Mouse (Mus musculus): ENCODE results near the gene Camk1g. TPM values are rescaled to one million over a fixed set of nuclear protein-coding genes. Genes with fewer than 3 reads are reported as not detected.

Camk1g gene
- under 1 TPM in 1 of 2 experiments, not detected in 1; 0.13 TPM for total RNA-seq (2021)
- long read RNA-seq, experiment 1 = 0 reads
- long read RNA-seq, experiment 2, partial matches to known transcripts = 0 of 2 reads
- long read RNA-seq, experiment 2, other reads (novel, unspliced or antisense) = 2 of 2 reads

- no peak for DNase-seq
- intact Hi-C loops (cut with DNase I) = no loop called here
Observed at GRCm38 (mm10) chr1:193370096-193370495, at the start of gene Camk1g. Gene Camk1g, minus strand, starts transcription at chr1:193370298.

DNA sequence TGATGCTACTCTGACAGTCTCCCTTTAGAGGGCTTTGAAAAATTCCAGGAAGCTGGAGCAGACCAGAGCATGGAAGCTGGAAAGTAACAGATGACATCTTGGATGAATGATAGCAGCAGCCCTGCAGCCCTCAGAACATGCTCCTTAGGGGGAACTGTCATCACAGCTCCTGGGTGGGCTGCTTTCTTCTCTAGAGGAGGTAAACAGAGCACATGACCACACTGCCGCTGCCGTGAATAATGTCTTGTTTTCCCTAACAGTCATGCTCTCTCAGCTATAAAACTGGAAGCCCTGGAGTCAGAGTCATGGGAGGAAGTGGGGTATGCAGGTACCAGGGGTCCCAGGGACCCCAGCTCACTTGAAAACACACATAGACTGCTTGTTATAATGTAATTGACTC is 49.1 kb upstream of the Camk1g start:
- no peak for DNase-seq
- intact Hi-C loops (cut with DNase I) = no loop called here

GRCm38 (mm10) chr1:193418656-193419055 is 48.6 kb upstream of the Camk1g start:
- intact Hi-C loops (cut with DNase I) = no loop called here
- no peak for DNase-seq

DNA sequence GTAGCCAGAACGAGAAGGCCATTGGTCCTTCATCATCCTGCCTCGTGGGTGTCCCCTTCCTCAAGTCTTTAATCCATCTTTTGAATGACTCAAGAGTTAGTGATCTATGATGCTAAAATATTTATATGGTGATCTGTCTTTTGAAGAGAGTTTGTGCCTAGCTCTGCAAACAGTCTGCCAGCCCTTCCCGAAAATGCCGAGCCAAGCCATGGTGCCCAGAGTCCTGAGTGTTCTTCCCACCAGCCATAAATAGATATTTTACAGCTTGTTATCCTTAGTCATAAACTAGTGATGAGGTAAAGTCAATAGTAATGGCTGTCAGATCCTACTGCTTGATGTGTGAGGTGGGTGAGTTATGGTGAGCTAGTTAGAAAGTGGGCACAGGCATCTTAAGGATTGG is 44.0 kb upstream of the Camk1g start:
- intact Hi-C loops (cut with DNase I) = no loop called here
- DNase-seq = no peak

- no peak for DNase-seq
- intact Hi-C loops (cut with DNase I) = no loop called here
Observed at GRCm38 (mm10) chr1:193413368-193414000, 43.4 kb upstream of the Camk1g start.

DNA sequence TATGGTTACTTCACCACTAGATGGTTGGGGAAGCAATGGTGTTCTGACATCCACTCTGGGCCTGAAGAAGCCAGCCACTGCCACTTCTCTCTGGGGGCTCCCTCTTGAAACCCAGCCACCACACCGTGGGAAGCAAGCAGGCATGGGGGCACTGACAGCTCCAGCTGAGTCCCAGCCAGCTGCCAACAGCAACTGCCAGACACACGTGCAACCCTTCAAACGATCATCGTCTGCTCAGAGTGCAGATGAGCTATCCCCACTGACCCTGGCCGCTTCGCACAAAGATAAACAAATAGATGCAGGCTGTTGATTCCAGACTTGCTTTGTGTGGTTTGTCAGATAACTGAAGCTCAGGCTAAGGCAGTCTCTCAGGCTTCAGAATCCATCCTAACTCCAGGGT is 37.4 kb upstream of the Camk1g start:
- no peak for DNase-seq
- intact Hi-C loops (cut with DNase I) = no loop called here

DNA sequence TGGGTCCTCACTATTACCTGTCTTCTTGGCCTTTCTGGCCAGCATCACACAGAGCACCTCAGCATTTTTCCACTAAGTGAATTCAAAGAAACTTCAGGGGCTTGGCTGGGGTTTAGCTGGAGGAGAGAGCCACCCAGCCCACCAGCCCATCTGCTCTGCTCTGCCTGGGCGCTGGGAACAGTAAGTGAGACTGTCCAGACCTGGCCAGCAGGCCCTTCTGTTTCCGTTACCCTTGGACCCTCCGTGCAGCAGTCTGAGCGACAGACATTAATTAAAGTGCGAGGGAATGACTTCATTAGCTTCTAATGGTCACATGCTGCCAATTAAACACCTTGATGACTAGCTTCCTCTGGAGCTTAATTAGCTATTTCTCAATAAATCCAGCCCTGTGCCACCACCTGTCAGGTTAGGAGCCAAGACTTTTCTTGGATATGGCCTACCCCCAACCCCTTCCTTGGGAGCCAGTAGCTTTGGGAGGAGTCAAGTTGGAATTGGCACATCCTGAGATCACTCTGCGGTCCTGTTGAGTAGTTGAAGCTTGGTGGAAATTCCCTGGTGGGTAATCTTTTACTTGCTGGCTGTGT is 36.1 kb upstream of the Camk1g start:
- DNase-seq = no peak
- intact Hi-C loops (cut with DNase I) = no loop called here

DNA sequence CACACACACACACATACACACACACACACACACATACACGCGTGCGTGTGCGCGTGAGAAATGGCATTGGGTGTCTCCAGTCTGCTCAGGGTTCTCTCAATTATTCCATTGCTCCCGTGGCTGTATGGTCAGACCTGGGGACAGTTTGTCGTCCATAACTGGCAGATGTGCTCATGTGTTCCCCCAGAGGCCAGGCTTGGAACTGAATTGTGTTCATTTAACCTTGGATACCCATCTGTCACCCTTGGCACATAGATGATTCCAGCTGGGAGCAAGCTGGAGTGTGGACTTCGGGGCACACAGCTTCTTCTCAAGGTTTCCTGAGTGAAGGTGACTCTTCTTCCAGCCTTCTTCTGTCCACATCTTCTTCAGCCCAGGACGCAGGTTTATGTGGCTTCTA is 31.6 kb upstream of the Camk1g start:
- no peak for DNase-seq
- intact Hi-C loops (cut with DNase I) = no loop called here

DNA sequence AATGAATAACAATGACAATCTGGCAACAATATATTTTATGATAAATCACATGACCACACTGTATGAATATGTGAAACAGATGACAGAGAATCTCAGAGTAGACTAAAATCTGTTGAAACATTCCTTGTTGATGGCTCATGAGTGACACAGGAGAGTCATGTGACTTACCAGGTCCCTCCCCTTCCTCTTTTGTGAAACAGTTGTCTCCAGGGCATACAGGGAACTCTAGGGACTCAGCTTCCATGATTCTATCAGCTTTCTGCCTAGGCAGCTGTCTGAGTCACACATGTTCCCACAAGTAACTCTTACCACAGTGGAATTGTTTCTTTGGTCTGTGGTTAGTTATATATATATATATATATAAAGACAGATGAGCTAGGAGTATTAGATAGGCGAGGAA is 30.2 kb upstream of the Camk1g start:
- intact Hi-C loops (cut with DNase I) = no loop called here
- no peak for DNase-seq

- no peak for DNase-seq
- intact Hi-C loops (cut with DNase I) = no loop called here
Observed at GRCm38 (mm10) chr1:193398728-193399437, 28.8 kb upstream of the Camk1g start.

DNA sequence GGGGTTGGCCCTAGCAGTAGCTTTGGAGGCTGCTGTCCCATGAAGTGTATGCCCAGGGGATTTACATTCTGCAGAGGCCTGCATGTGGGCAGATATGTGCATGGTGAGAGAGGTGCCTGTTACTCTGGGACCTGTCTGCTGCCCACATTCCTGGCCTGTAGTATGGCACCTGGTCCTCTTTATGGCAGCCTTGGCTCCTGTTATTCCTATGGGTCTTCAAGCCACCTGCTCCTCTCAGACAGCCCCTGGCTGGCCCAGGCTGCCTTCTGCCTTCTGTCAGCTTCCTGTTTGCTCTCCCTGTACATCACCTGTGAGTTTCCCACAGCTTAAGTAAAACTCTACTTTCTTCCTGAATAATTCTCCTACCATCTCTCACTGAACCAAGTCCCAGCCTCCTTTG is 27.0 kb upstream of the Camk1g start:
- DNase-seq = no peak
- intact Hi-C loops (cut with DNase I) = no loop called here

- intact Hi-C loops (cut with DNase I) = no loop called here
- DNase-seq = no peak
Observed at GRCm38 (mm10) chr1:193392266-193392665, 22.2 kb upstream of the Camk1g start.

GRCm38 (mm10) chr1:193390004-193390403 is 19.9 kb upstream of the Camk1g start:
- intact Hi-C loops (cut with DNase I) = no loop called here
- no peak for DNase-seq

DNA sequence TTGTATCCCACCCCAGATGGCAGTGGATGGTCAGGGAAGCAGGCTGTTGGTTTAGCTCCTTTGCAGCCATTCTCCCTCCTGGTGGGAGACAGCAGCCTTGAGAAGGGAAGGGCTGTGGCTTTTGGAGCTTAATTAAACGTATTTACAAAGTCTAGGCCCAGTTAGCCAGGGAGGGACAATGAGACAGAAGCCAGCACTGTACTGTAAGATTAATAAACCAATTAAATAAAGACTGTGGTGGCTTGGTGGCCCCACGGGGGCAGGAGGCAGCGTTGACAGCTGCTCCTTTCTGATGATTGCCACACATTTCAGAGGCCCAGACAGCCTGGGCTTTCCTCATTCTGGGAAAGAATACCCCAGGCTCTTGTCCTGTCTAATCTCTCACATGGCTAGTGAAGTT is 19.4 kb upstream of the Camk1g start:
- no peak for DNase-seq

DNA sequence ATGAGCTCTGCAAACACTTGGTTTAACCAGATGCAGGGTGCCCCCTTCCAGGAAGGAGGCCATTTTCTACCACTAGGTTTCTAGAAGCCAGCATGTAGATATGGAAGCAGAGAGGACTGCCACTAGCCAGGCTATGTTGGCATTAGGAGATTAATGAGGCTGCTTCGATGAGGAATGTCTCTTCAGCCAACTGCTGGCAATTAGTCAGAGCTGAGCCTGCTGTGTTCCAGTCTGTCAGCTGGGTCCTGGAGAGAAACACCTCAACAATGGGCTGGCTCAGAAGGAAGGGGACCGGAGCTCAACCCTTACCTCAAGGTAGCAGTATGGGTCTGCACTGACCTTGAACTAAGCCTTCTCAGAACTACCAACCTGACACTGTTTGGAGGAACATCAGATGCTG is 17.1 kb upstream of the Camk1g start:
- intact Hi-C loops (cut with DNase I) = loop anchor here (5.0 to 10.0 kb wide), 2 partner anchors 60 to 318 kb away; no protein-coding TSS in a partner anchor
- DNase-seq = no peak

More for the DNA sequence above, 19.4 kb upstream of the Camk1g start:
- intact Hi-C loops (cut with DNase I) = loop anchor here (5.0 to 10.0 kb wide), 2 partner anchors 58 to 315 kb away; no protein-coding TSS in a partner anchor

DNA sequence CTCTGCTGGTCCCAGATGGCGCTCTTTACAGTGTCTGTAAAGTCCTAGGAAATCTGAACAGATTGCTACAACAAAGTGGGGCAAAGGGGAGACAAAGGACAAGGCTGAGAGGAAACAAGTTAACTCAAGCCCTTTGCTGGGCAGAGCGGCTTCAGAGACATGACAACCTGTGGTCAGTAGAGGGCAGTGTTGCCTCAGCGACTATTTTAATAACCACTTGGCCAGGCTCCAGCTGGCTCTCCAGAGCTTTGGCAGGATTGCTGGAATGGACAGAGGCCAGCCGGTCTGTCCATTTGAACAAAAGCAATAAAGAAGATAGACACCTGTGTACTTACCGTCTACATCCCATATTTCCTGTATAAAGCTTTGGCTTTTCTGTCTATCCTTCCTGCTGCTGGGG is 16.0 kb upstream of the Camk1g start:
- intact Hi-C loops (cut with DNase I) = loop anchor here (5.0 to 10.0 kb wide), 2 partner anchors 61 to 319 kb away; no protein-coding TSS in a partner anchor
- peak; percentile 81 for DNase-seq

DNA sequence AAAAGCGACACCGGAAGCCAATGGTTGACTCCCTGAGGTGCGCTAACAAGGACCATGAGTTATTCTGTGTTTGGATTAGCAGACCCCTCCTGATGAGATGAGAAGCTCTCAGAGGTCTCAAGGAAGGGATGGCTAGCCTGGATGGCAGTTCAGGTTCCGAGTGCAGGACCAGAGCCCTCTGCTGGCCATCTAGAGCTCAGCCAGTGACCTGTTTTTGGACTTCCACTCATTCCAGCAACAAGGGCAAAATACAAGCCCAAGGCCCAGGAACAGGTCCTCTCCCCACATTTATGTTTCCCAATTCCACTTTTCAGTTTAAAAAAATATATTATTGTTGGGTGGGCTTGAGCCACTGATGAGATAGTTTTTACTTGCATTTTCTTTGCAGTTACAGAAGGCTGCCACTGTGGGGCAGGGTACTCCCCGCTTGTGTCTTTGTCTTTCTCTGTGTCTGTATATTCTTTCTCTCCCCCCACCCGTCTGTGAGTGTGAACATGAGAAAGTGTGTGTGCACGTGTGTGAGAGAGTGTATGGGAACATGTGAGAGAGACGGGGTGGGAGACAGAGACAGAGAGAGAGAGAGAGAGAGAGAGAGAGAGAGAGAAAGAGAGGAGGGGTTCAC is 12.9 kb upstream of the Camk1g start:
- DNase-seq = no peak
- intact Hi-C loops (cut with DNase I) = loop anchor here (10.0 kb wide), 1 partner anchor 322 kb away; no protein-coding TSS in a partner anchor

DNA sequence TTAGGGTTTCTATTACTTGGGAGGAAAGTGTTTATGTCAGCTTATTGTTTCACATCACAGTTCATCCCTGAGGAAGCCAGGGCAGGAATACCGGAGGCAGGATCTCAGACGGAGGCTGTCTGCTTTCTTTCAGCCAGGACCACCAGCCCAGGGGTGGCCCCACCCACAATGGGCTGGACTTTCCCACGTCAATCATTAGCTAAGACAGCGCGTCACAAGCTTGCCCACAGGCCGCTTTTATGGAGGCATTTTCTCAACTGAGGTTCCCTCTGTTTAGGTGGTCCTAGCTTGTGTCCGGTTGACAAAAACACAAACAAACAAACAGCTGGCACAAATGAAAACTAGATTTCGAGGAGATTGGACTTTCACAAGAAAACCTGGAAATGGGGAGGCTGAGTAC is 12.3 kb upstream of the Camk1g start:
- intact Hi-C loops (cut with DNase I) = loop anchor here (10.0 kb wide), 1 partner anchor 322 kb away; no protein-coding TSS in a partner anchor
- no peak for DNase-seq

- no peak for DNase-seq
- intact Hi-C loops (cut with DNase I) = loop anchor here (10.0 kb wide), 1 partner anchor 323 kb away; no protein-coding TSS in a partner anchor
Observed at GRCm38 (mm10) chr1:193381597-193382404, 11.7 kb upstream of the Camk1g start.

GRCm38 (mm10) chr1:193380877-193381276 is 10.8 kb upstream of the Camk1g start:
- no peak for DNase-seq
- intact Hi-C loops (cut with DNase I) = loop anchor here (10.0 kb wide), 1 partner anchor 324 kb away; no protein-coding TSS in a partner anchor
